ENCODE assay signal across 8 mouse cellular contexts in genomic region chr5:140264825-140265575, GRCm38 (mm10). TPM values are rescaled to one million over a fixed set of nuclear protein-coding genes. Genes with fewer than 3 reads are reported as not detected.
A peak's percentile ranks its signal among the peaks of the same experiment; 100 is the strongest.
DNase-seq lines count a peak whose midpoint lies in the region; ATAC-seq and TF ChIP-seq lines count a peak whose summit lies in the region.

No protein-coding gene starts in this region.

- no peak for TF ChIP-seq POLR2A in liver, adult 2 months (IDR thresholded peaks at IDR 0.05; ENCODE audit: extremely low read depth, insufficient read depth, low read length)

- DNase-seq in liver, adult 2 months (ENCODE audit: extremely low read depth, low read depth, low spot score) = peak; percentile 22
- no peak for DNase-seq in liver
- DNase-seq in heart, adult 9 months (ENCODE audit: low spot score in 2 of 2) = peak; percentile 48 to 71
- DNase-seq in kidney, postnatal 0 days (ENCODE audit: low spot score) = peak; percentile 64
- no peak for DNase-seq in frontal cortex, adult 2 months (ENCODE audit: extremely low spot score in 1 of 2, low spot score in 1 of 2)
- DNase-seq in B cell, adult 2 months = no peak
- no peak for DNase-seq in layer of hippocampus, postnatal 14 days (ENCODE audit: low spot score in 2 of 2)

- no peak overlapping the region for H3K9ac ChIP-seq in liver, adult 2 months (ENCODE audit: low read depth, low read length)
- H3K9ac ChIP-seq in kidney, postnatal 0 days (ENCODE audit: low read depth, low read length) = no peak overlapping the region
- peak overlapping the region; percentile 43; the same call in 1 of the 2 replicates for H3K9ac ChIP-seq in midbrain, embryonic 16.5 days (ENCODE audit: low read depth, low read length)

- no peaks in the 10 kb centered on the region for H3K4me1 ChIP-seq in liver, adult 2 months (ENCODE audit: control insufficient read depth, insufficient read depth, low read length)
- 0 out of 2 replicates have a peak, but pooled peaks cover 10% of the 10 kb centered on the region for H3K4me1 ChIP-seq in kidney, postnatal 0 days (replicated peaks; ENCODE audit: insufficient read depth, low read length)
- peaks cover 20% of the 10 kb centered on the region for H3K4me1 ChIP-seq in midbrain, embryonic 16.5 days (ENCODE audit: control insufficient read depth, insufficient read depth, low read length)

- no peak for TF ChIP-seq CTCF in liver, adult 2 months (IDR thresholded peaks at IDR 0.05; ENCODE audit: low read depth, low read length)
- TF ChIP-seq CTCF in kidney, postnatal 0 days (IDR thresholded peaks at IDR 0.05; ENCODE audit: low read depth) = no peak

- no peak overlapping the region for H3K4me3 ChIP-seq in liver, adult 2 months (ENCODE audit: insufficient read depth, low read depth, low read length)
- H3K4me3 ChIP-seq in kidney, postnatal 0 days (replicated peaks; ENCODE audit: low read depth, low read length) = no peak overlapping the region
- H3K4me3 ChIP-seq in midbrain, embryonic 16.5 days (ENCODE audit: low read depth, low read length) = no peak overlapping the region

- no peaks in the 10 kb centered on the region for H3K27me3 ChIP-seq in liver, adult 2 months (ENCODE audit: control insufficient read depth, insufficient read depth, low read length)
- no peaks in the 10 kb centered on the region for H3K27me3 ChIP-seq in kidney, postnatal 0 days (ENCODE audit: insufficient read depth, low read length)
- no peaks in the 10 kb centered on the region for H3K27me3 ChIP-seq in midbrain, embryonic 16.5 days (ENCODE audit: control insufficient read depth, insufficient read depth, low read depth, low read length)

- no peaks in the 10 kb centered on the region for H3K9me3 ChIP-seq in kidney, postnatal 0 days (replicated peaks; ENCODE audit: low read length)
- H3K9me3 ChIP-seq in midbrain, embryonic 16.5 days (replicated peaks; ENCODE audit: control insufficient read depth, low read length, poor library complexity, severe bottlenecking) = no peaks in the 10 kb centered on the region

- no peak for ATAC-seq in kidney, postnatal 0 days (replicated peaks; ENCODE audit: low FRiP score, low read depth)
- ATAC-seq in midbrain, embryonic 16.5 days = no peak

- WGBS in liver, adult 2 months = 81% methylated on average over 5 of the region's 5 CpGs
- 75% methylated on average over 5 of the region's 5 CpGs for WGBS in kidney, postnatal 0 days
- WGBS in midbrain, embryonic 16.5 days = 69% methylated on average over 5 of the region's 5 CpGs

- no peaks in the 10 kb centered on the region for H3K79me2 ChIP-seq in liver, adult 2 months (ENCODE audit: control insufficient read depth, insufficient read depth, low read length)

- no peaks in the 10 kb centered on the region for H3K36me3 ChIP-seq in liver, adult 2 months (ENCODE audit: control insufficient read depth, insufficient read depth, low read length)
- no peaks in the 10 kb centered on the region for H3K36me3 ChIP-seq in kidney, postnatal 0 days (ENCODE audit: insufficient read depth, low read length)
- no peaks in the 10 kb centered on the region for H3K36me3 ChIP-seq in midbrain, embryonic 16.5 days (ENCODE audit: control insufficient read depth, insufficient read depth, low read length)

- no peak overlapping the region for H3K4me2 ChIP-seq in kidney, postnatal 0 days (ENCODE audit: low read length)
- no peak overlapping the region for H3K4me2 ChIP-seq in midbrain, embryonic 16.5 days (ENCODE audit: low read length)

- peak overlapping the region; percentile 7; the same call in 1 of the 2 replicates for H3K27ac ChIP-seq in liver, adult 2 months (replicated peaks; ENCODE audit: insufficient read depth, low read depth, low read length)
- no peak overlapping the region for H3K27ac ChIP-seq in kidney, postnatal 0 days
- H3K27ac ChIP-seq in midbrain, embryonic 16.5 days (ENCODE audit: low read length) = peak overlapping the region; percentile 63

RNA-seq across cellular contexts. Expression of gene Mad1l1, which starts 56.4 kb away (rescaled TPM):
- 6.4 and 6.7 TPM in 2 replicates for total RNA-seq in liver, adult 2 months (2014; rRNA removed)
- 13.0 and 14.4 TPM in 2 replicates for polyA plus RNA-seq in liver, adult 2 months (2012; rRNA removed)
- polyA plus RNA-seq in kidney, postnatal 0 days (2015; fragmentation: Nextera tagmentation; extraction: Ambion mirVana) = 25.8 and 31.5 TPM in 2 replicates
- polyA plus RNA-seq in midbrain, embryonic 16.5 days (2015; fragmentation: Nextera tagmentation; extraction: Ambion mirVana) = 31.2 and 32.0 TPM in 2 replicates
- polyA plus RNA-seq in frontal cortex, adult 2 months (2012; rRNA removed) = 16.4 and 17.9 TPM in 2 replicates
- 10 to 100 TPM; 18.2 to 18.8 TPM for total RNA-seq in layer of hippocampus, postnatal 14 days (2021)

RNA-seq across cellular contexts. Expression of gene Nudt1, which starts 56.5 kb away (rescaled TPM):
- total RNA-seq in liver, adult 2 months (2014; rRNA removed) = 20.7 and 25.3 TPM in 2 replicates
- 15.8 and 20.2 TPM in 2 replicates for polyA plus RNA-seq in liver, adult 2 months (2012; rRNA removed)
- 39.9 and 42.1 TPM in 2 replicates for polyA plus RNA-seq in kidney, postnatal 0 days (2015; fragmentation: Nextera tagmentation; extraction: Ambion mirVana)
- 19.2 and 20.0 TPM in 2 replicates for polyA plus RNA-seq in midbrain, embryonic 16.5 days (2015; fragmentation: Nextera tagmentation; extraction: Ambion mirVana)
- 11.3 and 12.0 TPM in 2 replicates for polyA plus RNA-seq in frontal cortex, adult 2 months (2012; rRNA removed)
- 1 to 10 TPM; 5.1 to 5.2 TPM for total RNA-seq in layer of hippocampus, postnatal 14 days (2021)

Comparison
In these comparisons a context has a peak if more than half of its experiments do, and no peak if none do; other contexts are left out.
1. DNase-seq: peak in liver, adult 2 months (single experiment), heart, adult 9 months (2 of 2) and kidney, postnatal 0 days (single experiment); none in liver (single experiment), frontal cortex, adult 2 months (0 of 2), B cell, adult 2 months (0 of 2) and layer of hippocampus, postnatal 14 days (0 of 2).